Comparison of ENCODE assay signal across 8 mouse cellular contexts in the genomic region with DNA sequence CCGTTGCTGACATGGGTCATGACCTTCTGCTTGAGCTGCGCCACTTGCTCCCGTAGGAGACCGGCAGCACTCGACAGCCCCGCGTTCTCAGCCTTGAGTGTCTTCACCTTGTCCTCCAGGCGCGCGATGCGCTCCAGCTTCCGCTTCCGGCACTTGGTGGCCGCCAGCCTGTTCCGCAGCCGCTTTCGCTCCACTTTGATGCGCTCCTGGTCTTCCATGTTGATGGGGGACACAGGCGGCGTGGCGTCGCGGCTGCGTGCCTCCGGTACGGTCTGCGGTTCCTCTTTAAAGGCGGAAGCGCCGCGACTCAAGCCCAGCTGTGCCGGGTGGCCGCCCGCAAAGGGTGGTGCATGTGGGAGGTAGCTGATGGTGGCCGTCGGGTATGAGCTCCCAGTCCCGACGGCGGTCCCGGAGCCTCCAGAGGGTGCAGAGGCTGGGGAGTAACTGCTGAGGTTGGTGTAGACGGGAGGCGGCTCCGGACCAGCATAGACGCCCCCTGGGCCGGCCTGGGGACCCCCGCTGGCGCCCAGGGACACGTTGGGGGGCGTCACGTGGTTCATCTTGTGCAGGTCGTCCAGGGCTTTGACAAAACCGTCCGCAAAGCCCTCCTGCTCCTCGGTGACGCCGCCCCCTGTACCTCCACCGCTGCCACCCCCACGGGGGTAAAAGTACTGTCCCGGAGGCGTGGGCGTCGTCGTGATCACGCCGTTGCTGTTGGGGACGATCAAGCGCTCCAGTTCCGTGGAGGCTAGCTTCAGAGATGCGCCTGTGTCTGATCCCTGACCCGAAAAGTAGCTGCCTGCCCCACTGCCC. TPM values are rescaled to one million over a fixed set of nuclear protein-coding genes. Genes with fewer than 3 reads are reported as not detected.
DNase-seq lines count a peak whose midpoint lies in the region; ATAC-seq lines count a peak whose summit lies in the region.

No protein-coding gene starts in this region.

- peak overlapping the region; percentile 86 for H3K9ac ChIP-seq in liver, embryonic 12.5 days

- H3K4me3 ChIP-seq in heart, embryonic 10.5 days = peak overlapping the region; percentile 75
- H3K4me3 ChIP-seq in liver, embryonic 12.5 days = peak overlapping the region; percentile 81

- H3K4me1 ChIP-seq in heart, embryonic 10.5 days = peaks cover 75% of the 10 kb centered on the region
- peaks cover 98% of the 10 kb centered on the region for H3K4me1 ChIP-seq in liver, embryonic 12.5 days

- peak; percentile 71 for DNase-seq in right cerebral cortex, adult 18-20 months
- no peak for DNase-seq in right cerebral cortex, postnatal 4 days
- peak; percentile 76 for DNase-seq in embryo, embryonic 11 days
- DNase-seq in heart, embryonic 10.5 days (ENCODE audit: low spot score) = peak; percentile 89
- peak; percentile 70 for DNase-seq in kidney, adult 9 months
- peak; percentile 87 for DNase-seq in naive thymus-derived CD4-positive, alpha-beta T cell, adult 2 months (ENCODE audit: low read depth)
- peak; percentile 73 for DNase-seq in testis, postnatal 10 days (ENCODE audit: low spot score)

- no peaks in the 10 kb centered on the region for H3K9me3 ChIP-seq in heart, embryonic 10.5 days
- no peaks in the 10 kb centered on the region for H3K9me3 ChIP-seq in liver, embryonic 12.5 days (replicated peaks)

- peaks cover 36% of the 10 kb centered on the region for H3K27me3 ChIP-seq in heart, embryonic 10.5 days (ENCODE audit: insufficient read depth, poor library complexity, severe bottlenecking)
- no peaks in the 10 kb centered on the region for H3K27me3 ChIP-seq in liver, embryonic 12.5 days (replicated peaks)

- H3K27ac ChIP-seq in heart, embryonic 10.5 days = peak overlapping the region; percentile 90
- H3K27ac ChIP-seq in liver, embryonic 12.5 days = peak overlapping the region; percentile 97

- H3K4me2 ChIP-seq in liver, embryonic 12.5 days = peak overlapping the region; percentile 94

- peaks cover 24% of the 10 kb centered on the region for H3K36me3 ChIP-seq in heart, embryonic 10.5 days
- peaks cover 30% of the 10 kb centered on the region for H3K36me3 ChIP-seq in liver, embryonic 12.5 days

- WGBS in heart, embryonic 10.5 days = under 1% methylated on average over 70 of the region's 70 CpGs
- under 1% methylated on average over 70 of the region's 70 CpGs for WGBS in liver, embryonic 12.5 days (ENCODE audit: insufficient replicate concordance)

- ATAC-seq in liver, embryonic 12.5 days = no peak

RNA-seq across cellular contexts. Expression of gene Junb, which starts 0.9 kb away (rescaled TPM):
- polyA plus RNA-seq in heart, embryonic 10.5 days (2016; fragmentation: Nextera tagmentation; extraction: Ambion mirVana) = 9.5 and 11.4 TPM in 2 replicates
- 18.0 and 18.3 TPM in 2 replicates for polyA plus RNA-seq in liver, embryonic 12.5 days (2016; fragmentation: Nextera tagmentation; extraction: Ambion mirVana)

RNA-seq across cellular contexts. Expression of gene Rnaseh2a, which starts 8.1 kb away (rescaled TPM):
- polyA plus RNA-seq in heart, embryonic 10.5 days (2016; fragmentation: Nextera tagmentation; extraction: Ambion mirVana) = 104 and 119 TPM in 2 replicates
- polyA plus RNA-seq in liver, embryonic 12.5 days (2016; fragmentation: Nextera tagmentation; extraction: Ambion mirVana) = 149 and 150 TPM in 2 replicates

RNA-seq across cellular contexts. Expression of gene Prdx2, which starts 8.3 kb away (rescaled TPM):
- 810 and 835 TPM in 2 replicates for polyA plus RNA-seq in heart, embryonic 10.5 days (2016; fragmentation: Nextera tagmentation; extraction: Ambion mirVana)
- 1,859 and 1,895 TPM in 2 replicates for polyA plus RNA-seq in liver, embryonic 12.5 days (2016; fragmentation: Nextera tagmentation; extraction: Ambion mirVana)

RNA-seq across cellular contexts. Expression of gene Gm49661, which starts 8.4 kb away (rescaled TPM):
- not detected in 2 replicates for polyA plus RNA-seq in heart, embryonic 10.5 days (2016; fragmentation: Nextera tagmentation; extraction: Ambion mirVana)
- 1.1 TPM in 1 of 2 replicates, not detected in the other for polyA plus RNA-seq in liver, embryonic 12.5 days (2016; fragmentation: Nextera tagmentation; extraction: Ambion mirVana)

RNA-seq across cellular contexts. Expression of gene Hook2, which starts 12.8 kb away (rescaled TPM):
- polyA plus RNA-seq in heart, embryonic 10.5 days (2016; fragmentation: Nextera tagmentation; extraction: Ambion mirVana) = 8.4 and 14.7 TPM in 2 replicates
- polyA plus RNA-seq in liver, embryonic 12.5 days (2016; fragmentation: Nextera tagmentation; extraction: Ambion mirVana) = 10.8 and 10.9 TPM in 2 replicates
